In the genomic region with DNA sequence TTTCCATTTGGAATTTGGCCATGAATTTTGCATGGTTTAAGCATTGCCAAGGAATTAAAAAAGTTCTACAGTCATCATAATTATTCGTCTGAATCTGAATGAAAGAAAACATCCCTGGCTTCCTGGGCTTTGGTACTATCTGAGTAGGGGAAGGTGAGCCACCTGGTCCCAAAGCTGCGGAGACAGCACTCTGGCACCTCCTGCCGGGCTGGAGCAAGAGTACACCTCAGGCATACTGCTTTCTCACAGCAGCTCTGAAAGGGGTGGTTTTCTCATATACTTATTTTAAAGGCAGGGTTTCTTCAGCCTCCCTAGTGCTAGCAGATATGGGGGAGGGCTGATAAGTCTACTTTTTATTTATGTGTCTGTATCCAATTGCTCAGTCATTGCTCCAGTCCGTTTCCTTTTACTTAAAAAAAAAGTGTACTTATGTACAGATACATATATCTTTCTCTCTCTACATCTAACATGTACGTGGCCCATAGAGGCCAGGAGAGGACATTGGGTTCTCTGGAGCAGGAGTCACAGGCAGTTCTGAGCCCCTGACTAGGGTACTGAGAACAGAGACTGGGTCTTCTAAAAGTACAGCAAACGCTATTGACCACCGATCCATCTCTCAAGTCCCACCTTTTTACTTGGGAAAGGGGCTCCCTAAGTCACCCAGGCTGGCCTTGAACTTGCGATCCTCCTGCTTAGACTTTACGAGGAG, we compare ENCODE assay signal across 8 mouse cellular contexts. TPM values are rescaled to one million over a fixed set of nuclear protein-coding genes. Genes with fewer than 3 reads are reported as not detected.
DNase-seq lines count a peak whose midpoint lies in the region; ATAC-seq lines count a peak whose summit lies in the region.

No protein-coding gene starts in this region.

- peak overlapping the region; percentile 73 for H3K9ac ChIP-seq in intestine, embryonic 15.5 days

- H3K4me3 ChIP-seq in intestine, embryonic 15.5 days (replicated peaks): peak overlapping the region; percentile 79
- peak overlapping the region; percentile 86 for H3K4me3 ChIP-seq in midbrain, embryonic 10.5 days

- WGBS in intestine, embryonic 15.5 days: under 1% methylated on average over 9 of the region's 9 CpGs
- WGBS in midbrain, embryonic 10.5 days: 1% methylated on average over 9 of the region's 9 CpGs

- peaks cover 13% of the 10 kb centered on the region for H3K4me1 ChIP-seq in intestine, embryonic 15.5 days (replicated peaks)
- peaks cover 34% of the 10 kb centered on the region for H3K4me1 ChIP-seq in midbrain, embryonic 10.5 days

- H3K36me3 ChIP-seq in intestine, embryonic 15.5 days: peaks cover 14% of the 10 kb centered on the region
- H3K36me3 ChIP-seq in midbrain, embryonic 10.5 days: peaks cover 35% of the 10 kb centered on the region

- ATAC-seq in intestine, embryonic 15.5 days: peak; percentile 80

- DNase-seq in adrenal gland, adult 8-10 months: peak; percentile 67
- peak; percentile 74 for DNase-seq in embryo, embryonic 11.5 days (ENCODE audit: low read depth, low spot score)
- peak; percentile 68 to 76 for DNase-seq in gastrocnemius, postnatal 36 days
- peak; percentile 62 to 75 for DNase-seq in left cerebral cortex, postnatal 36 days (ENCODE audit: low spot score in 2 of 2)
- DNase-seq in midbrain, embryonic 10.5 days (ENCODE audit: low spot score): peak; percentile 78
- peak; percentile 60 to 68 for DNase-seq in right cerebral cortex, postnatal 36 days (ENCODE audit: low spot score in 2 of 2)
- peak; percentile 69 to 80 for DNase-seq in urinary bladder, postnatal 4 days (ENCODE audit: low spot score in 2 of 2)

- intact Hi-C loops in gastrocnemius, postnatal 36 days (cut with DNase I): loop anchor here (1.0 kb wide), 1 partner anchor 37 kb away; no protein-coding TSS in a partner anchor
- intact Hi-C loops in left cerebral cortex, postnatal 36 days (cut with DNase I): loop anchor here (1.0 to 2.0 kb wide), 2 partner anchors 16 to 37 kb away; a partner anchor contains a TSS

- H3K27ac ChIP-seq in intestine, embryonic 15.5 days: peak overlapping the region; percentile 85
- H3K27ac ChIP-seq in midbrain, embryonic 10.5 days (replicated peaks): peak overlapping the region; percentile 94

- H3K27me3 ChIP-seq in intestine, embryonic 15.5 days (replicated peaks): no peaks in the 10 kb centered on the region
- no peaks in the 10 kb centered on the region for H3K27me3 ChIP-seq in midbrain, embryonic 10.5 days (ENCODE audit: low read depth, poor library complexity, severe bottlenecking)

- H3K4me2 ChIP-seq in intestine, embryonic 15.5 days (replicated peaks): peak overlapping the region; percentile 62

- H3K9me3 ChIP-seq in intestine, embryonic 15.5 days: no peaks in the 10 kb centered on the region
- H3K9me3 ChIP-seq in midbrain, embryonic 10.5 days (replicated peaks): no peaks in the 10 kb centered on the region

RNA-seq across cellular contexts. Expression of a gene that starts 0.7 kb away (rescaled TPM):
- 10 to 100 TPM in 3 of 4 experiments, 1 to 10 TPM in 1; 9.8 to 13.0 (median 11.8) TPM for total RNA-seq in adrenal gland, adult 8-10 months (2022)
- total RNA-seq in gastrocnemius, postnatal 36 days (2021): 1 to 10 TPM; 1.7 TPM
- polyA plus RNA-seq in intestine, embryonic 15.5 days (2015; fragmentation: Nextera tagmentation; extraction: Ambion mirVana): 128 and 132 TPM in 2 replicates
- 1 to 10 TPM; 7.4 to 7.6 TPM for total RNA-seq in left cerebral cortex, postnatal 36 days (2021)
- polyA plus RNA-seq in midbrain, embryonic 10.5 days (2016; fragmentation: Nextera tagmentation; extraction: Ambion mirVana): 279 and 327 TPM in 2 replicates

RNA-seq across cellular contexts. Expression of a gene that starts 15.3 kb away (rescaled TPM):
- total RNA-seq in adrenal gland, adult 8-10 months (2022): 100 to 1,000 TPM in 2 of 4 experiments, 10 to 100 TPM in 2; 37.8 to 322 (median 155) TPM
- 1 to 10 TPM; 6.8 to 8.2 TPM for total RNA-seq in gastrocnemius, postnatal 36 days (2021)
- 17.8 and 18.6 TPM in 2 replicates for polyA plus RNA-seq in intestine, embryonic 15.5 days (2015; fragmentation: Nextera tagmentation; extraction: Ambion mirVana)
- 1 to 10 TPM; 3.9 to 5.1 TPM for total RNA-seq in left cerebral cortex, postnatal 36 days (2021)
- polyA plus RNA-seq in midbrain, embryonic 10.5 days (2016; fragmentation: Nextera tagmentation; extraction: Ambion mirVana): 20.5 and 21.0 TPM in 2 replicates

Comparison
In these comparisons a context has a peak if more than half of its experiments do, and no peak if none do; other contexts are left out.
1. Peak in every context shown above with its lines: DNase-seq, ATAC-seq, H3K4me3 ChIP-seq and H3K27ac ChIP-seq.
2. RNA of a gene that starts 15.3 kb away (total RNA-seq): 37.8 to 322 TPM in adrenal gland, adult 8-10 months; 6.8 to 8.2 TPM in gastrocnemius, postnatal 36 days and 3.9 to 5.1 TPM in left cerebral cortex, postnatal 36 days; every median in the first group is over 4 times any median in the second.